Mouse (Mus musculus) ES-Bruce4 (cell line): ENCODE results near the gene Lpin2.

Experiments
- CTCF ChIP-seq: IDR thresholded peaks from one replicate; pipeline ENCODE4 v1.8.1; 2011; ENCODE audit warnings: low read depth, low read length
- EP300 ChIP-seq: IDR thresholded peaks from 2 replicates; pipeline ENCODE4 v1.6.1; 2011; ENCODE audit warnings: low read depth, low read length; ENCODE audit not compliant: insufficient read depth
- POLR2A ChIP-seq: IDR thresholded peaks from one replicate; pipeline ENCODE4 v1.8.1; 2011; ENCODE audit warnings: low read length; ENCODE audit not compliant: insufficient read depth

DNA sequence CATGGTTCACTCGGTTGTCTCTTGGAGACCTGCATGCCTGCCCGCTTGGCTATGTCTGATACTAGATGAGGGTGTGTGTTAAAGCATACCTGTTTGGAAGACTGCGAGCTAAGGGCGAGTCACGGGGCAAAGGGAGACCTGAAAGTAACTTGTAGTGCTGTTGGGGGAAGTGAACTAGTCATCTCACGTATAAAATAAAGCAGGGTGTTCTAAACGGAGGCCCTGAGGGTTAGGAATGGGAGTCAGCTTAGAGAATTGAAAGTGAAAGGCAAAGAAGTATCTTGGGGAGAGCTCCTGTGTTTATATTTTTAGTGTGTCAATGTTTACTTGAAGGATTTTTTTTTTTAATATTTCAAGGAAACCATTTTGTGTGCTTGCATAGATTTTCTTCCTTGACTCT is 8.2 kb downstream of the Lpin2 start:
- TF ChIP-seq CTCF: no peak
- TF ChIP-seq POLR2A: no peak
- no peak for TF ChIP-seq EP300
